Mouse (Mus musculus): ENCODE measurements at regions not wholly inside any gene's neighbourhood (a gene's known extent, or its start where the extent isn't known, plus 50 kb on each side); places are given as distances from the start of the nearest gene placed in this dataset.

DNA sequence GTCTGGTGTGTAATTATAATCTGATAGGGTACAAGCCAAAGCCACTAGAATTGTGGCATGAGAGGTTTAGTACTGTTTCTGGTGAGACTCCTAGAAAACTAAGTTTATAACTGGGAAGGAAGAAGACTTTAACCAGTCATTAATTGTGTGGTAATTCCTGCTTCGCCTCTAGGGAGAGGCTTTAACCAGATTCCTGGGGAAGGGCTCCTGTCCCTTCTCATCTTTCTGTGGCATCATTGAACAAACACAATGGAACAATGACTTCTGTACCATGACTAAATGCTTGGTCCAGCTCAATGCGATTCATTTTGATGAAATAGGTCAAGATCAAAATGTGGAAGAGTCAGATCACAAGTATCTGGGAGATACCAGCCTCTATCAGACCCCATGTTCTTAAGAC lies 206.6 kb downstream of the 1700129C05Rik start:
- Histone ChIP-seq H3ac (ENCODE audit: control insufficient read depth, insufficient read length, low read depth) (no peak overlapping the region), H3K4me3 (ENCODE audit: insufficient read depth, poor library complexity, severe bottlenecking) (no peak overlapping the region), H3K36me3 (ENCODE audit: control insufficient read depth, insufficient read depth) (no peaks in the 10 kb centered on the region), H3K79me3 (ENCODE audit: low read depth) (no peaks in the 10 kb centered on the region), H3K79me2 (ENCODE audit: control insufficient read depth, insufficient read depth) (no peaks in the 10 kb centered on the region), H3K27me3 (ENCODE audit: control insufficient read depth, insufficient read depth, insufficient read length) (no peaks in the 10 kb centered on the region)
- TF ChIP-seq CTCF (IDR thresholded peaks at IDR 0.05; ENCODE audit: control insufficient read depth, insufficient read depth, insufficient read length) (no peak), MYOD1 (IDR thresholded peaks at IDR 0.05; ENCODE audit: control insufficient read depth, insufficient read length, low read depth) (no peak), FOSL1 (IDR thresholded peaks at IDR 0.05; ENCODE audit: insufficient read depth, low read length, poor library complexity, severe bottlenecking) (no peak), CEBPB (IDR thresholded peaks at IDR 0.05; ENCODE audit: low read depth) (no peak), USF1 (IDR thresholded peaks at IDR 0.05; ENCODE audit: low read depth) (no peak), MYOG (IDR thresholded peaks at IDR 0.05; ENCODE audit: control insufficient read depth, extremely low read depth, insufficient read length) (no peak)

GRCm38 (mm10) chr14:58917853-58918252 lies 224.8 kb downstream of the 1700129C05Rik start:
- TF ChIP-seq MYOD1 (IDR thresholded peaks at IDR 0.05; ENCODE audit: control insufficient read depth, insufficient read length, low read depth), result no peak
- TF ChIP-seq MAX (IDR thresholded peaks at IDR 0.05), result no peak
- Histone ChIP-seq H3K79me3 (ENCODE audit: low read depth) (no peaks in the 10 kb centered on the region), H3K79me2 (ENCODE audit: control insufficient read depth, insufficient read depth) (no peaks in the 10 kb centered on the region)

GRCm38 (mm10) chr14:58917228-58917627 lies 225.5 kb downstream of the 1700129C05Rik start:
- no peaks in the 10 kb centered on the region for H3K36me3 ChIP-seq (ENCODE audit: control insufficient read depth, insufficient read depth)
- H3K79me2 ChIP-seq (ENCODE audit: control insufficient read depth, insufficient read depth), result no peaks in the 10 kb centered on the region
- H3ac ChIP-seq (ENCODE audit: control insufficient read depth, insufficient read length, low read depth), result no peak overlapping the region
- H3K79me3 ChIP-seq (ENCODE audit: low read depth), result no peaks in the 10 kb centered on the region
- no peaks in the 10 kb centered on the region for H3K27me3 ChIP-seq (ENCODE audit: control insufficient read depth, insufficient read depth, insufficient read length)
- TF ChIP-seq MAX (IDR thresholded peaks at IDR 0.05), result no peak
- no peak for TF ChIP-seq USF1 (IDR thresholded peaks at IDR 0.05; ENCODE audit: low read depth)
- no peak for TF ChIP-seq CTCF (IDR thresholded peaks at IDR 0.05; ENCODE audit: control insufficient read depth, insufficient read depth, insufficient read length)
- no peak for TF ChIP-seq MYOG (IDR thresholded peaks at IDR 0.05; ENCODE audit: control insufficient read depth, extremely low read depth, insufficient read length)
- TF ChIP-seq CEBPB (IDR thresholded peaks at IDR 0.05; ENCODE audit: low read depth), result no peak
- no peak for TF ChIP-seq MYOD1 (IDR thresholded peaks at IDR 0.05; ENCODE audit: control insufficient read depth, insufficient read length, low read depth)
- no peak for TF ChIP-seq FOSL1 (IDR thresholded peaks at IDR 0.05; ENCODE audit: insufficient read depth, low read length, poor library complexity, severe bottlenecking)
- no peak overlapping the region for H3K4me3 ChIP-seq (ENCODE audit: insufficient read depth, poor library complexity, severe bottlenecking)

More at GRCm38 (mm10) chr14:58917853-58918252, 224.8 kb downstream of the 1700129C05Rik start:
- H3K27me3 ChIP-seq (ENCODE audit: control insufficient read depth, insufficient read depth, insufficient read length), result no peaks in the 10 kb centered on the region
- no peak overlapping the region for H3K4me3 ChIP-seq (ENCODE audit: insufficient read depth, poor library complexity, severe bottlenecking)
- no peaks in the 10 kb centered on the region for H3K36me3 ChIP-seq (ENCODE audit: control insufficient read depth, insufficient read depth)
- no peak overlapping the region for H3ac ChIP-seq (ENCODE audit: control insufficient read depth, insufficient read length, low read depth)

- TF ChIP-seq MYOD1 (IDR thresholded peaks at IDR 0.05; ENCODE audit: control insufficient read depth, insufficient read length, low read depth) (no peak), CTCF (IDR thresholded peaks at IDR 0.05; ENCODE audit: control insufficient read depth, insufficient read depth, insufficient read length) (no peak), MAX (IDR thresholded peaks at IDR 0.05) (no peak), FOSL1 (IDR thresholded peaks at IDR 0.05; ENCODE audit: insufficient read depth, low read length, poor library complexity, severe bottlenecking) (no peak), CEBPB (IDR thresholded peaks at IDR 0.05; ENCODE audit: low read depth) (no peak), MYOG (IDR thresholded peaks at IDR 0.05; ENCODE audit: control insufficient read depth, extremely low read depth, insufficient read length) (no peak), USF1 (IDR thresholded peaks at IDR 0.05; ENCODE audit: low read depth) (no peak)
- Histone ChIP-seq H3K79me2 (ENCODE audit: control insufficient read depth, insufficient read depth) (no peaks in the 10 kb centered on the region), H3K4me3 (ENCODE audit: insufficient read depth, poor library complexity, severe bottlenecking) (no peak overlapping the region), H3ac (ENCODE audit: control insufficient read depth, insufficient read length, low read depth) (no peak overlapping the region), H3K79me3 (ENCODE audit: low read depth) (no peaks in the 10 kb centered on the region), H3K36me3 (ENCODE audit: control insufficient read depth, insufficient read depth) (no peaks in the 10 kb centered on the region), H3K27me3 (ENCODE audit: control insufficient read depth, insufficient read depth, insufficient read length) (no peaks in the 10 kb centered on the region)
Measured at GRCm38 (mm10) chr14:58914937-58915336, 227.8 kb downstream of the 1700129C05Rik start.

DNA sequence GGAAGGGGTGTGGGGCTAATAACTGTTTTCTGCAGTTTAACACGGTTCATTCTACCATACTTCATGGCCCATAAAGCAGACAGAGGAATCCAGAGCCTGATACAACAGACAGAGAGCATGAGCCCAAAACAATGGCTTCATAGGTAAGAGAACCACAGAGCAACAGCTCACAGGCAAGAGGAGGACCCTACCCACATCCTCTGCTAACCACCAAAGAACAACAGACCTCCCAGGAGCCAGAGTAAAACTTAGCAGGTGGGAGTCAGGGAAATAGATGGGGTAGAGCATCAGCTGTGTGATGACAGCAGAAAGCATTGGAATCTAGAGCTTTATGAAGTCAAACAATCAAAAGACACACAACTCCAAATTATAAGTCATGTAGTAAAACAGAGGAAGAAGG lies 231.8 kb downstream of the 1700129C05Rik start:
- no peaks in the 10 kb centered on the region for H3K79me3 ChIP-seq (ENCODE audit: low read depth)
- no peak for TF ChIP-seq CTCF (IDR thresholded peaks at IDR 0.05; ENCODE audit: control insufficient read depth, insufficient read depth, insufficient read length)
- no peak for TF ChIP-seq MAX (IDR thresholded peaks at IDR 0.05)
- TF ChIP-seq MYOD1 (IDR thresholded peaks at IDR 0.05; ENCODE audit: control insufficient read depth, insufficient read length, low read depth), result no peak
- no peak for TF ChIP-seq MYOG (IDR thresholded peaks at IDR 0.05; ENCODE audit: control insufficient read depth, extremely low read depth, insufficient read length)
- no peak for TF ChIP-seq CEBPB (IDR thresholded peaks at IDR 0.05; ENCODE audit: low read depth)
- TF ChIP-seq FOSL1 (IDR thresholded peaks at IDR 0.05; ENCODE audit: insufficient read depth, low read length, poor library complexity, severe bottlenecking), result no peak
- TF ChIP-seq USF1 (IDR thresholded peaks at IDR 0.05; ENCODE audit: low read depth), result no peak
- H3K27me3 ChIP-seq (ENCODE audit: control insufficient read depth, insufficient read depth, insufficient read length), result no peaks in the 10 kb centered on the region
- H3K36me3 ChIP-seq (ENCODE audit: control insufficient read depth, insufficient read depth), result no peaks in the 10 kb centered on the region
- no peak overlapping the region for H3K4me3 ChIP-seq (ENCODE audit: insufficient read depth, poor library complexity, severe bottlenecking)
- no peaks in the 10 kb centered on the region for H3K79me2 ChIP-seq (ENCODE audit: control insufficient read depth, insufficient read depth)
- H3ac ChIP-seq (ENCODE audit: control insufficient read depth, insufficient read length, low read depth), result no peak overlapping the region

DNA sequence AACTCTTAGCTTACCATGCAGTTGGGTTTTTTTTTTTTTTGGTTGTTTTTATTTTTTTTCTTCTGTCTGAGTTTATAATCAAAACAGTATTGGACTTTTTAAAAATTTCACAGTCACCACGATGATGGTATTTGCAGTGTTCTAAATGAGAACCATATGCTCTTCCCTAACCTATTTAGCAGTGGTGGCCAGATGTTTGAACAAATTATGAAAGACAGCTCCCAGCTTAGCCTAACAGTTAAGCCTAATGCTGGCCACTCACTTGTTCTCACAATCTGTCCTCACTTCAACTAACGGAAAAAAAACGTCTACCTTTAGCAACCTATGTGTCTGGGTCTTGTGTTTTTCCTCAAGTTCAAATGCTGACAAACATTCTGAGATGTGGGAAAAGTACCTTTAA lies 234.8 kb downstream of the 1700129C05Rik start:
- no peaks in the 10 kb centered on the region for H3K79me3 ChIP-seq (ENCODE audit: low read depth)
- H3K4me3 ChIP-seq (ENCODE audit: insufficient read depth, poor library complexity, severe bottlenecking), result no peak overlapping the region
- TF ChIP-seq MAX (IDR thresholded peaks at IDR 0.05) (no peak), MYOG (IDR thresholded peaks at IDR 0.05; ENCODE audit: control insufficient read depth, extremely low read depth, insufficient read length) (no peak), USF1 (IDR thresholded peaks at IDR 0.05; ENCODE audit: low read depth) (no peak), FOSL1 (IDR thresholded peaks at IDR 0.05; ENCODE audit: insufficient read depth, low read length, poor library complexity, severe bottlenecking) (no peak), CEBPB (IDR thresholded peaks at IDR 0.05; ENCODE audit: low read depth) (no peak), CTCF (IDR thresholded peaks at IDR 0.05; ENCODE audit: control insufficient read depth, insufficient read depth, insufficient read length) (no peak), MYOD1 (IDR thresholded peaks at IDR 0.05; ENCODE audit: control insufficient read depth, insufficient read length, low read depth) (no peak)

More for the DNA sequence above, 234.8 kb downstream of the 1700129C05Rik start:
- H3K79me2 ChIP-seq (ENCODE audit: control insufficient read depth, insufficient read depth), result no peaks in the 10 kb centered on the region
- H3K27me3 ChIP-seq (ENCODE audit: control insufficient read depth, insufficient read depth, insufficient read length), result no peaks in the 10 kb centered on the region
- H3ac ChIP-seq (ENCODE audit: control insufficient read depth, insufficient read length, low read depth), result no peak overlapping the region
- H3K36me3 ChIP-seq (ENCODE audit: control insufficient read depth, insufficient read depth), result no peaks in the 10 kb centered on the region

Measured in C2C12 (cell line).